Mouse (Mus musculus) bone marrow macrophage, adult 2 months (primary cell): ENCODE measurements around the gene Bicc1.
"Not testable (repeated sequence)": the region's sequence is repeated elsewhere in the genome, so short reads cannot be mapped to it uniquely, and the experiment has no call there.

Source experiments
- CTCF ChIP-seq: IDR thresholded peaks from 2 replicates; pipeline ENCODE4 v1.5.1; 2012; ENCODE audit warnings: low read depth, mild to moderate bottlenecking, low read length, moderate library complexity
- POLR2A ChIP-seq: IDR thresholded peaks from 2 replicates; pipeline ENCODE4 v1.6.1; 2012; ENCODE audit warnings: mild to moderate bottlenecking, low read depth, low read length, borderline replicate concordance

DNA sequence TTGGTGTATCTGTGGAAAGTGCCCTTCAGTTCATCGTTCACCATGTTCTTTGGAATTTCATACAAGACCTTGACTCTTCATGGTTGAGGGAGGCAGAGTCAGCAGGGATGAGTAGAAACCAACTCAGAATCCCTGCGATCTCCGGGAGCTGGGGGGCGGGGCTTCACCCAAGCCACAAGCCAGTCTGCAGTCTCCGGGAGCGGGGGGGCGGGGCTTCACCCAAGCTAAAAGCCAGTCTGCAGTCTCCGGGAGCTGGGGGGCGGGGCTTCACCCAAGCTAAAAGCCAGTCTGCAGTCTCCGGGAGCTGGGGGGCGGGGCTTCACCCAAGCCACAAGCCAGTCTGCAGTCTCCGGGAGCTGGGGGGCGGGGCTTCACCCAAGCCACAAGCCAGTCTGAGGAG lies 213.4 kb downstream of the Bicc1 start:
- TF ChIP-seq POLR2A, CTCF: not testable (repeated sequence)
